Mouse (Mus musculus) liver, adult 2 months (tissue): ENCODE measurements at regions not wholly inside any gene's neighbourhood (a gene's known extent, or its start where the extent isn't known, plus 50 kb on each side); places are given as distances from the start of the nearest gene placed in this dataset.

Experiments used
- CTCF ChIP-seq: fragments of 200-500 bp; IDR thresholded peaks from 2 replicates; pipeline ENCODE4 v1.5.1; 2011; ENCODE audit warnings: low read depth, low read length, control low read depth
- POLR2A ChIP-seq: fragments of 200-500 bp; IDR thresholded peaks from 2 replicates; pipeline ENCODE4 v1.6.1; 2011; ENCODE audit warnings: low read length, control low read depth; ENCODE audit not compliant: insufficient read depth; ENCODE audit errors: extremely low read depth

DNA sequence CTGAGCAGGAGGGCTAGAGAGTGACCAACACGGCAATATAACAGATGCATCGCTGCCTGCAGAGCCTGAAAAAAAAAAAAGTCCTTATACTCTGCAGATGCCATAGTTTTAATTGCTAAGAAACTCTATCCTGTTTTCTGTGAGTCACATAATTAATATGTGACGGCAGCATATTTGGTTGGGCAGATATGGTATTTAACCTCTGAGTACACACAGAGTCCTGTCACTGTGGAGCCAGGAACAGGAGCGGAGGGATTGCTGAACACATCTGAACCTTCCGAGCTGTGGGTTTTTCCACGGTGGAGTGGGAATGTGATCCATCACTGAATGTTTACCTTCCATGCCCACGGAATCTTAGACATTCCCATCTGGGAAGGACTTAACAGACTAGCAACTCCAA lies 208.7 kb upstream of the Gm12728 start:
- TF ChIP-seq CTCF: no peak
- TF ChIP-seq POLR2A: no peak
